Mouse (Mus musculus): ENCODE measurements at regions not wholly inside any gene's neighbourhood (a gene's known extent, or its start where the extent isn't known, plus 50 kb on each side); places are given as distances from the start of the nearest gene placed in this dataset.

GRCm38 (mm10) chr15:15220296-15220695 lies 1508.3 kb upstream of the Cdh9 start:
- TF ChIP-seq POLR2A (IDR thresholded peaks at IDR 0.05; ENCODE audit: insufficient read depth, low read depth, low read length) (no peak), CTCF (IDR thresholded peaks at IDR 0.05) (no peak)
